Mouse (Mus musculus) ES-E14 (cell line): ENCODE results near the gene Chpf.

Source experiments
- CHD2 ChIP-seq: IDR thresholded peaks from 2 replicates; pipeline ENCODE4 v1.6.1; 2014; ENCODE audit warnings: mild to moderate bottlenecking, low read depth, low read length, inconsistent platforms
- HCFC1 ChIP-seq: IDR thresholded peaks from 2 replicates; pipeline ENCODE4 v1.6.1; 2012; ENCODE audit warnings: low read length, inconsistent platforms, borderline replicate concordance; ENCODE audit not compliant: insufficient read depth
- MAFK ChIP-seq: IDR thresholded peaks from 2 replicates; pipeline ENCODE4 v1.6.1; 2014; ENCODE audit warnings: mild to moderate bottlenecking, low read depth, low read length, inconsistent platforms; ENCODE audit not compliant: insufficient read depth
- ZC3H11A ChIP-seq: IDR thresholded peaks from 2 replicates; pipeline ENCODE4 v1.6.1; 2012; ENCODE audit warnings: low read depth, mild to moderate bottlenecking, inconsistent platforms, low read length, borderline replicate concordance

- TF ChIP-seq HCFC1 (no peak), MAFK (no peak), CHD2 (no peak), ZC3H11A (no peak)
Observed at GRCm38 (mm10) chr1:75478916-75479634, at the start of gene Chpf, which contains the start of gene Tmem198.
